Mouse (Mus musculus): ENCODE measurements at regions not wholly inside any gene's neighbourhood (a gene's known extent, or its start where the extent isn't known, plus 50 kb on each side); places are given as distances from the start of the nearest gene placed in this dataset.
"Not testable (repeated sequence)": the region's sequence is repeated elsewhere in the genome, so short reads cannot be mapped to it uniquely, and the experiment has no call there.

- DNase-seq (ENCODE audit: low spot score in 2 of 2): no peak
Observed at GRCm38 (mm10) chr16:29745486-29745885, 166.4 kb downstream of the Opa1 start.

- no peak for DNase-seq (ENCODE audit: low spot score in 2 of 2)
Observed at GRCm38 (mm10) chr16:29746245-29746644, 167.1 kb downstream of the Opa1 start.

- DNase-seq (ENCODE audit: low spot score in 2 of 2): no peak
Observed at GRCm38 (mm10) chr16:29749167-29749566, 170.0 kb downstream of the Opa1 start.

- no peak for DNase-seq (ENCODE audit: low spot score in 2 of 2)
Observed at GRCm38 (mm10) chr16:29754579-29755199, 175.6 kb downstream of the Opa1 start.

- no peak for DNase-seq (ENCODE audit: low spot score in 2 of 2)
Observed at GRCm38 (mm10) chr16:29758246-29758645, 179.1 kb downstream of the Opa1 start.

- DNase-seq (ENCODE audit: low spot score in 2 of 2): no peak
Observed at GRCm38 (mm10) chr16:29759416-29759815, 180.3 kb downstream of the Opa1 start.

GRCm38 (mm10) chr16:29760627-29761026 is 181.5 kb downstream of the Opa1 start:
- no peak for DNase-seq (ENCODE audit: low spot score in 2 of 2)

GRCm38 (mm10) chr16:29761779-29762277 is 182.7 kb downstream of the Opa1 start:
- peak in 1 of 2 experiments; percentile 75 for DNase-seq (ENCODE audit: low spot score in 2 of 2)

- DNase-seq (ENCODE audit: low spot score in 2 of 2): no peak
Observed at GRCm38 (mm10) chr16:29764376-29764775, 185.2 kb downstream of the Opa1 start.

GRCm38 (mm10) chr16:29765801-29766200 is 186.7 kb downstream of the Opa1 start:
- DNase-seq (ENCODE audit: low spot score in 2 of 2): not testable (repeated sequence)

- no peak for DNase-seq (ENCODE audit: low spot score in 2 of 2)
Observed at GRCm38 (mm10) chr16:29771320-29771719, 192.2 kb downstream of the Opa1 start.

- no peak for DNase-seq (ENCODE audit: low spot score in 2 of 2)
Observed at GRCm38 (mm10) chr16:29771728-29772608, 192.8 kb downstream of the Opa1 start.

GRCm38 (mm10) chr16:29772609-29772988 is 193.5 kb downstream of the Opa1 start:
- DNase-seq (ENCODE audit: low spot score in 2 of 2): no peak

- DNase-seq (ENCODE audit: low spot score in 2 of 2): no peak
Observed at GRCm38 (mm10) chr16:29773056-29773455, 193.9 kb downstream of the Opa1 start.

- no peak for DNase-seq (ENCODE audit: low spot score in 2 of 2)
Observed at GRCm38 (mm10) chr16:29774949-29775348, 195.8 kb downstream of the Opa1 start.

- peak in 1 of 2 experiments; percentile 26 for DNase-seq (ENCODE audit: low spot score in 2 of 2)
Observed at GRCm38 (mm10) chr16:29775879-29776278, 196.7 kb downstream of the Opa1 start.

GRCm38 (mm10) chr16:29782441-29782840 is 203.3 kb downstream of the Opa1 start:
- DNase-seq (ENCODE audit: low spot score in 2 of 2): peak in 1 of 2 experiments; percentile 75

GRCm38 (mm10) chr16:29785114-29785513 is 206.0 kb downstream of the Opa1 start:
- no peak for DNase-seq (ENCODE audit: low spot score in 2 of 2)

- no peak for DNase-seq (ENCODE audit: low spot score in 2 of 2)
Observed at GRCm38 (mm10) chr16:29786540-29786939, 207.4 kb downstream of the Opa1 start.

GRCm38 (mm10) chr16:29787633-29788511 is 208.7 kb downstream of the Opa1 start:
- peak; percentile 34 to 47 for DNase-seq (ENCODE audit: low spot score in 2 of 2)

- DNase-seq (ENCODE audit: low spot score in 2 of 2): no peak
Observed at GRCm38 (mm10) chr16:29790064-29790463, 210.9 kb downstream of the Opa1 start.

- DNase-seq (ENCODE audit: low spot score in 2 of 2): peak in 1 of 2 experiments; percentile 28
Observed at GRCm38 (mm10) chr16:29799250-29799649, 220.1 kb downstream of the Opa1 start.
